8 mouse cellular contexts compared by ENCODE assay signal in the genomic region with DNA sequence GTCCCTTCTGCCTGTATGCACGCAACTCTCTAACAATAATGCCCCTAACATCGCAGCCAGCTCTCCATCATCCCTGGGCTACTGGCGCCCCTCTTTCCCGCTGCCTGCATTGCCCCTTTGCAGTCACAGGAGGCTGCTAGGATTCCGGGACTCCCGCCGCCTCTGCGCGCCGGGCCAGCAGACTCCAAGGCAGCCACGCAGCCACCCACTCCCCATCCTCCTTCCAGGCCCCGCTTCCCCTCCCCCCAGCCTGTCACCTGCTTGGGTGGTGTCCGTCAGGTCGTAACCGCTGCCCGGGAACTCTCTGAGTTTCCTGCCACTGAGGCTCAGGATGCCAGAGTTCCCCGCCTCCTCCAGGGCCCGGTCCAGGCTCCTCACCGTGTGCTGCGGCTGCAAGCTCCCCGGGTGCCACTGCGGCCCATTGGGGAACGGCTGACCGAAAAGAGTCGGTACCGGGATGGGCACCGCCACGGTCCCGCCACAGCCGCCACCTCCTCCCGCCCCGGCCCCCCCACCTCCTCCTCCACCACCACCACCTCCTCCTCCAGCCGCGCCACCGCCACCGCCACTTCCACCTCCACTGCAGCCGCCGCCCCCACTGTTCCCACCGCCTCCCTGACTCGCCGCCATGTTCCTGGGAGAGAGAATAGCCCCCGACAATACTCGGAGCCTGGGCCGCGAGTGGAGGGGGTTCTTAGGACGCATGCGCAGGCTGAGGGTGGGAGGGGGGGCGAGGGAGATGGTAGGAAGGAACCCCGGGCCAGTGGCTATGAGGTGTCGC. TPM values are rescaled to one million over a fixed set of nuclear protein-coding genes. Genes with fewer than 3 reads are reported as not detected.
DNase-seq lines count a peak whose midpoint lies in the region; ATAC-seq and TF ChIP-seq lines count a peak whose summit lies in the region.

A gene (minus strand): TSS at position 661 of the 781 bp plus-strand sequence.

- 14% methylated on average over 34 of the region's 50 CpGs for WGBS in hindbrain, embryonic 12.5 days
- WGBS in midbrain, embryonic 11.5 days, result 14% methylated on average over 42 of the region's 50 CpGs
- 13% methylated on average over 36 of the region's 50 CpGs for WGBS in small intestine, adult 2 months

- H3K27me3 ChIP-seq in hindbrain, embryonic 12.5 days, result no peaks in the 10 kb centered on the region
- H3K27me3 ChIP-seq in midbrain, embryonic 11.5 days (ENCODE audit: control insufficient read depth, insufficient read depth, low read length), result no peaks in the 10 kb centered on the region
- no peaks in the 10 kb centered on the region for H3K27me3 ChIP-seq in small intestine, adult 2 months (ENCODE audit: control insufficient read depth, insufficient read depth, low read length)

- H3K4me1 ChIP-seq in hindbrain, embryonic 12.5 days, result no peaks in the 10 kb centered on the region
- H3K4me1 ChIP-seq in midbrain, embryonic 11.5 days (ENCODE audit: control insufficient read depth, insufficient read depth, low read length), result peaks cover 4% of the 10 kb centered on the region; the same call in 1 of the 2 replicates
- H3K4me1 ChIP-seq in small intestine, adult 2 months (ENCODE audit: control insufficient read depth, insufficient read depth, insufficient read length, low read length), result no peaks in the 10 kb centered on the region

- H3K36me3 ChIP-seq in hindbrain, embryonic 12.5 days, result no peaks in the 10 kb centered on the region
- no peaks in the 10 kb centered on the region for H3K36me3 ChIP-seq in midbrain, embryonic 11.5 days (ENCODE audit: control insufficient read depth, insufficient read depth, low read length)
- no peaks in the 10 kb centered on the region for H3K36me3 ChIP-seq in small intestine, adult 2 months (ENCODE audit: control insufficient read depth, insufficient read depth, low read length)

- TF ChIP-seq POLR2A in small intestine, adult 2 months (IDR thresholded peaks at IDR 0.05; ENCODE audit: low read depth, low read length), result no peak

- peak; percentile 91 for ATAC-seq in frontal cortex, adult (ENCODE audit: low TSS enrichment)
- ATAC-seq in hindbrain, embryonic 12.5 days (ENCODE audit: low FRiP score), result peak; percentile 92
- ATAC-seq in midbrain, embryonic 11.5 days (ENCODE audit: low FRiP score), result peak; percentile 92
- no peak for ATAC-seq in erythroblast, adult 5-6 weeks (replicated peaks; ENCODE audit: low FRiP score, poor library complexity, severe bottlenecking)

- H3K4me3 ChIP-seq in hindbrain, embryonic 12.5 days, result peak within 1 kb of the TSS; percentile 51
- peak within 1 kb of the TSS; percentile 51 for H3K4me3 ChIP-seq in midbrain, embryonic 11.5 days (ENCODE audit: low read depth, low read length)
- H3K4me3 ChIP-seq in small intestine, adult 2 months (ENCODE audit: low read depth, low read length), result peak within 1 kb of the TSS; percentile 58

- peak; percentile 78 for DNase-seq in NIH3T3 (ENCODE audit: low read depth)
- DNase-seq in cerebellum, adult 8-10 months, result peak; percentile 50
- DNase-seq in left cerebral cortex, postnatal 10 days (ENCODE audit: extremely low spot score in 1 of 2, low spot score in 2 of 2), result peak; percentile 34 to 70
- peak; percentile 93 for DNase-seq in midbrain, embryonic 11.5 days (ENCODE audit: low spot score, missing footprints)

- H3K9ac ChIP-seq in hindbrain, embryonic 12.5 days, result peak within 1 kb of the TSS; percentile 70
- peak within 1 kb of the TSS; percentile 73 for H3K9ac ChIP-seq in midbrain, embryonic 11.5 days (ENCODE audit: low read length)

- TF ChIP-seq CTCF in small intestine, adult 2 months (IDR thresholded peaks at IDR 0.05; ENCODE audit: extremely low read depth, insufficient read length, insufficient replicate concordance, low read depth, low read length), result no peak

- H3K27ac ChIP-seq in hindbrain, embryonic 12.5 days, result peak within 1 kb of the TSS; percentile 89
- peak within 1 kb of the TSS; percentile 76; the same call in 1 of the 2 replicates for H3K27ac ChIP-seq in midbrain, embryonic 11.5 days (ENCODE audit: low read depth, low read length)
- no peak within 1 kb of the TSS for H3K27ac ChIP-seq in small intestine, adult 2 months (ENCODE audit: insufficient read depth, low read depth, low read length)

- intact Hi-C loops in left cerebral cortex, postnatal 10 days (cut with DNase I), result no loop called here

- peak within 1 kb of the TSS; percentile 49 for H3K4me2 ChIP-seq in hindbrain, embryonic 12.5 days (replicated peaks)
- H3K4me2 ChIP-seq in midbrain, embryonic 11.5 days, result peak within 1 kb of the TSS; percentile 47

- no peaks in the 10 kb centered on the region for H3K9me3 ChIP-seq in hindbrain, embryonic 12.5 days (replicated peaks)
- no peaks in the 10 kb centered on the region for H3K9me3 ChIP-seq in midbrain, embryonic 11.5 days (ENCODE audit: control insufficient read depth, low read length)

RNA-seq across cellular contexts. Expression of the gene that starts here (rescaled TPM):
- 10.6 and 12.1 TPM in 2 replicates for polyA plus RNA-seq in hindbrain, embryonic 12.5 days (2016; fragmentation: Nextera tagmentation; extraction: Ambion mirVana)
- 10 to 100 TPM; 28.2 to 30.1 TPM for total RNA-seq in left cerebral cortex, postnatal 10 days (2021)
- 11.9 and 12.8 TPM in 2 replicates for polyA plus RNA-seq in midbrain, embryonic 11.5 days (2014; fragmentation: Nextera tagmentation; extraction: Ambion mirVana)
- polyA plus RNA-seq in small intestine, adult 2 months (2012; rRNA removed), result 0.06 and 0.20 TPM in 2 replicates
- not detected in 2 replicates for total RNA-seq in erythroblast, adult 5-6 weeks (2015; ENCODE audit: low replicate concordance)
- total RNA-seq in erythroblast, adult 5-6 weeks (2017; ENCODE audit: low replicate concordance), result not detected in 2 replicates

Comparison
In these comparisons a context has a peak if more than half of its experiments do, and no peak if none do; other contexts are left out.
1. RNA of the gene that starts here (total RNA-seq): 28.2 to 30.1 TPM in left cerebral cortex, postnatal 10 days; not detected in erythroblast, adult 5-6 weeks; every median in the first group is over 10 times any median in the second.
2. Peak in every context shown above with its lines, with median percentiles within 50 percentile points of each other: DNase-seq and H3K4me3 ChIP-seq.